Mouse (Mus musculus): ENCODE data around the gene Zfp341.

DNA sequence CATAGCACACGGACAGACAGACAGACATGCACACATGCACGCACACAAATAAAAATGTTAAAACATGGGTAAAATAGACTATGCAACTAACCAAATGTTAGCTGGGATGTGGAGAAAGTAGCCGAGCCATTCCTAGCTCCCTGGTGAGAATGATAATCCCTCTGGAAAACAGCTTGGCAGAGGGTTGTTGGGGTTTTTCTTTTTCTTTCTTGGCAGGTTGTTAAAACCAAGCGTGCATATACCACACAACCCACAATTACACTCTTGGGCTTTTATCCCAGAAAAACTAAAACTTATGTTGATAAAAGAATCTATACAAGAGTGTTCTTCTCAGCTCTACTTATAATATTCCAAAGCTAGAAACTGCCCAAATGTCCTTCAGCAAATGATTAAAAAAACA is 24.0 kb upstream of the Zfp341 start:
- TF ChIP-seq CTCF (IDR thresholded peaks at IDR 0.05; ENCODE audit: extremely low read depth, insufficient read length, insufficient replicate concordance, low read depth, low read length) (no peak), POLR2A (IDR thresholded peaks at IDR 0.05; ENCODE audit: low read depth, low read length) (no peak)
